Mouse (Mus musculus) layer of hippocampus, postnatal 25 days (tissue): ENCODE measurements at regions not wholly inside any gene's neighbourhood (a gene's known extent, or its start where the extent isn't known, plus 50 kb on each side); places are given as distances from the start of the nearest gene placed in this dataset.

ENCODE experiments used
- DNase-seq, 2 experiments: peaks; one replicate each; pipeline ENCODE4 v3.0.0; 2022; ENCODE audit warnings: mixed read lengths in 2 of 2, low spot score in 1 of 2; ENCODE audit errors: extremely low spot score in 1 of 2

GRCm38 (mm10) chr9:81791051-81791450, 72.4 kb upstream of the Mei4 start:
- DNase-seq = peak in 1 of 2 experiments; percentile 8
